Mouse (Mus musculus): ENCODE results near the gene Eif5a2. TPM values are rescaled to one million over a fixed set of nuclear protein-coding genes. Genes with fewer than 3 reads are reported as not detected.

The Eif5a2 gene
- polyA plus RNA-seq, 1 experiment, result 1.4 TPM

- no peak overlapping the region for H3K27ac ChIP-seq (replicated peaks; ENCODE audit: low read depth, low read length)
- H3K4me1 ChIP-seq (ENCODE audit: control insufficient read depth, insufficient read depth, insufficient read length, low read length), result no peaks in the 10 kb centered on the region
- no peak overlapping the region for H3K4me3 ChIP-seq (ENCODE audit: insufficient read depth, low read depth, low read length)
These were observed 62.2 kb downstream of the Eif5a2 start for GRCm38 (mm10) chr3:28843231-28843630.

GRCm38 (mm10) chr3:28847115-28847514 lies 66.0 kb downstream of the Eif5a2 start:
- Histone ChIP-seq H3K4me3 (ENCODE audit: insufficient read depth, low read depth, low read length) (no peak overlapping the region), H3K27ac (replicated peaks; ENCODE audit: low read depth, low read length) (no peak overlapping the region), H3K4me1 (ENCODE audit: control insufficient read depth, insufficient read depth, insufficient read length, low read length) (no peaks in the 10 kb centered on the region)

Other genes starting within 250 kb of the Eif5a2 start
- gene Slc2a2, start 83.4 kb upstream of the Eif5a2 start, polyA plus RNA-seq (2012; ENCODE audit: insufficient read depth, insufficient read length, missing spikeins), result 0.24 TPM in 1 of 2 replicates, not detected in the other
- gene Rpl22l1, start 24.2 kb downstream of the Eif5a2 start, polyA plus RNA-seq (2012; ENCODE audit: insufficient read depth, insufficient read length, missing spikeins), result 112 and 177 TPM in 2 replicates
- not detected in 2 replicates for gene Gm1527, start 111.3 kb downstream of the Eif5a2 start, polyA plus RNA-seq (2012; ENCODE audit: insufficient read depth, insufficient read length, missing spikeins)

Measured in brown adipose tissue, adult 24 weeks (tissue).